Mouse (Mus musculus) c-Kit-positive CD71-positive TER-119-positive erythroid progenitor cells, embryonic 14.5 days (primary cell): ENCODE results near the gene Gm15319.
"Not testable (repeated sequence)": the region's sequence is repeated elsewhere in the genome, so short reads cannot be mapped to it uniquely, and the experiment has no call there.

Source experiments
- DNase-seq: peaks from one replicate; pipeline ENCODE4 v3.0.0-alpha.2; 2013; ENCODE audit warnings: low spot score

Gene Gm15319

GRCm38 (mm10) chr8:20297939-20298505, 65.0 kb downstream of the Gm15319 start:
- DNase-seq, result not testable (repeated sequence)

- DNase-seq, result peak; percentile 71
Observed at GRCm38 (mm10) chr8:20296803-20297702, 66.0 kb downstream of the Gm15319 start.

GRCm38 (mm10) chr8:20295881-20296280, 67.1 kb downstream of the Gm15319 start:
- DNase-seq, result not testable (repeated sequence)

GRCm38 (mm10) chr8:20294826-20295225, 68.2 kb downstream of the Gm15319 start:
- DNase-seq, result not testable (repeated sequence)

GRCm38 (mm10) chr8:20293966-20294365, 69.0 kb downstream of the Gm15319 start:
- DNase-seq, result not testable (repeated sequence)

- not testable (repeated sequence) for DNase-seq
Observed at GRCm38 (mm10) chr8:20290015-20290414, 73.0 kb downstream of the Gm15319 start.

GRCm38 (mm10) chr8:20288878-20289277, 74.1 kb downstream of the Gm15319 start:
- DNase-seq, result not testable (repeated sequence)

- DNase-seq, result not testable (repeated sequence)
Observed at GRCm38 (mm10) chr8:20287706-20288105, 75.3 kb downstream of the Gm15319 start.
